Mouse (Mus musculus): ENCODE data around the gene Gm21973.

Gm21973 gene

DNA sequence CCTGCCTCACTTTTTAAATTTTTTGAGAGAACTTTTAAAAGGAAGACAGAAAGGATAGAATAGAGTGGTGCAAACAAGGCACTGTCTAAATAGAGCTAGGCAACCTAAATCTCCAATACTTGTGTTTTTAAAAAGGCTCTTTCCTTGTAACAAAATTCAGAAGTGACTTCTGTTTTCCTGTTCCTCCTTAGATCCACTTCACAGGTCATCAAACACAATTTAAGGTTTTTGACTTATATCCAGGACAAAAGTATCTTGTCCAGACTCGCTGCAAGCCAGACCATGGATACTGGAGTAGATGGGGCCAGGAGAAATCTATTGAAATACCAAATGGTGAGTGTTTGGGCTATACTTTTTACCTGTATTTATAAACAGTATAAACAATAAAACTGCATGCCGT lies at the start of gene Gm21973:
Gene Gm21973, plus strand, starts transcription at position 301 of the 400 bp plus-strand sequence.
- no peak for DNase-seq

DNA sequence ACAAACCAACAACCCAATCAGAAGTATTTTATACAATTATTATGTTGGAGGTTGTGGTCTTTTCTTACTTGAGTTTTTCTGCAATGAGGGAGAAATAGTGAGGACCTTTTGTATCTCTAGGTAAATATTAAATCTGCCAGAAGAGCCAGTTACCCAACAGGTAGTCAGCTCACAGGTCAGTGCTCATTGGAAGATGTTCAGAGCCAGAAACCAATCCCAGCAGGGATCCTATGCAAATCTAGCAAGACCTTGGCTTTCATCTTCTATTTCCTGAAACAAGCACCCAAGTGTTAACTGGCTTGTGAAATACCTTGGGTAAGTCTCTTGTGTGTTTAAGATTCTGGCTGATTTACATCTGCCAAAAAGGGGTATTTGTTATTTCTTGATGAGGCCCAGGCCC lies 48.8 kb upstream of the Gm21973 start:
- no peak for DNase-seq

DNA sequence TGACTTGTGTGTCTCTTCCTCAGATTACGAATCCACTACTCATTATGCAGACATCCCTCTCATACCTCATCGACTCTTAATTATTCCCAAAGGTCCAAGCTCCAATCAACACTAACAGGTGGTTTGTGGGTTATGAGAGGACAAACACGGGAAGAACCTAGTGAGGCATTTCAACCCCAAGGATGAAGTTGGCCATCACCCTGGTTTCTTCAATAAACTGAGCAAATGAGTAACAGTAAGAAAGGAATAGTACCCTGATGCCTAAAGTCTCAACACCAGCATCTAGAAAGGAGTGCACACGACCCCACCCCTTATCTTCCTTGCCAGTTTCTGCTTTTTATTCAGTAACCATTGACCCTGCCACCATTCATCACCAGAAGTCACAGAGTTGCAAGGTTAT lies 47.7 kb upstream of the Gm21973 start:
- no peak for DNase-seq

DNA sequence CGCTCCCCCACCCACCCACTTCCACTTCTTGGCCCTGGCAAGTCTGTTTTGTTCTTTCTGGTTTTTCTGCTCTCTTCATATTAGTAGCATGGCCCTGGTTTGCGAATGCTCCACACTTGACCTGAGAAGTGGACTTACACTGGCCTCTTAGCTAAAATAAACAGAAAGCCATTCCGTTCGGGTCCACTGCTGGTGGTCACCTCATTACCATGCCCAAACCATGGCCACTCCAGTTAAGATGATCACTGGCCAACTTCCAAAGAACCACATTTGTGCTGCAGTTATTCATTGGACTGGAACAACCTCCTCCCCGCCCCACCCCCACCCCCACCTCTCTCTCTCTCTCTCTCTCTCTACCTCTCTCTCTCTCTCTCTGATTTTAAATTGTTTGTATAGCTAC lies 43.6 kb upstream of the Gm21973 start:
- no peak for DNase-seq

GRCm38 (mm10) chr15:10283661-10284060 lies 41.5 kb upstream of the Gm21973 start:
- DNase-seq, result no peak

DNA sequence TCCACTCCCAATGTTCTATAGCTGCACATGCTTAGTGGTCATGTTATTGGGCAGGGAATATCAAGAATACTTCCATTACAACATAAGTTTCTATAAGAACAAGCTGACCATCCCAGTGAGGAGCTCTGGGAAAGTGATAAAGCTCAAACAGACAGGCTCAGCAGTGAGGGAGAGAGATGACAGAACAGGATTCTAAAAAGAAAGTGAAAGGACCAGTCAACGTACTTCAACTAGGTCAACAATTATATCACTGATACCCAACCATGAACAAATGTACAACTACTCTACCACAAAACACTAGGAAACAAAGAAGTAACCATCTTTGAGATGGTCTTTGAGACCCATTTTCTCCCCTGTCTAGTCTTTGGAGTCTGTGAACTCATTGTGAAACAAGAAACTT lies 28.6 kb upstream of the Gm21973 start:
- no peak for DNase-seq

DNA sequence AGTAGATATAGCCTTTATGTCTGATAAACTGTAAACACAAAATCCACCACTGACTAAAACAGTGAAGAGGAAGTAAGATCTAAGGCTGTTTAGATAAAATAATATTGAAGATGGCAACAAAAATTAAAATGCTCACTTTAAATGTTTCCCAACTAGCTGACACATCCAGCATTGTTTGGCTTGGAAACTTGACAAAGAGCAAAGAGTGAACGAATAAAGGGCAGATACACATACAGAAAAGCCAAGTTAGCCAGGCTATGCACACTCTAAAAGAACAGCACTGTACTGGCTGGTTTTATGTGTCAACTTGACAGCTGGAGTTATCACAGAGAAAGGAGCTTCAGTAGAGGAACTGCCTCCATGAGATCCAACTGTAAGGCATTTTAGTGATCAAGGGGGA lies 27.1 kb upstream of the Gm21973 start:
- no peak for DNase-seq

- no peak for DNase-seq
These were observed 25.7 kb upstream of the Gm21973 start for GRCm38 (mm10) chr15:10299467-10299866.

DNA sequence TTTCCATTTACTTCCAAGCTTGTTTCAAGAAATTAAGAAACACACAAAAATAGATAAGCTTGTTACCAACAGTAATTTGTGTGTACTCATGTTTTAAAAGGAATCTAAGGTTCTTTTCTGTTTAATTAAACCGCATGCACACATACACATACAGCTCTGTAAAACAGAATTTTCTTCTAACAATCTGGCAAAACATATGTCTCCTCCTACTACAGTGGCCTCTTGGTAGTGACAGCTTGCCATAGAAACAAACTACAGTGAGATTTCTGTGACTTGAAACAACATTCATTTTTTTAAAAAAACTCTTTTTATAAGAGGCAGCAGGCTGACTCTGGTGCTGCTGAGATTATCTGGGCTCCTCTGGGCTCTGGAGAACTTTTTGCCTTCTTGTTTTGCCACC lies 18.7 kb upstream of the Gm21973 start:
- DNase-seq, result no peak

DNA sequence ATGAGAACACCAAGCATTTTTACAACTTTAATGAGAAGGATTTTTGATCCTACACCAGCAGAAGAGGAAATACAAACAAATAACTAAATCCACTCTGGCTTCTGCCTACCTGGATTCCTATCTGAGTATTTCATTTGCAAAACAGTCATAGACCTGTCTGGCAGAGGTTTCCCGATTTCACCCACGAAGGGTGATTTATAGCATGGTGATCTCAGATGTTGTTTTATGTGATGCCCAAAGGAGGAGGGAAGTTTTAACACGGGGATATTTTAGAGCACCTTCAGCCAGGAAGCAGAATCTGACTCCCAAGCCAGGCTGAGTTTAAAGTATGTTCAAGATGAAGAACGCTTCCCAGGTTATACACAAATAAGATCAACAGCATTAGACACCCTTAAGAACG lies 13.4 kb upstream of the Gm21973 start:
- DNase-seq, result no peak

- peak; percentile 38 to 43 for DNase-seq
These were observed 11.4 kb upstream of the Gm21973 start for GRCm38 (mm10) chr15:10313522-10314455.

DNA sequence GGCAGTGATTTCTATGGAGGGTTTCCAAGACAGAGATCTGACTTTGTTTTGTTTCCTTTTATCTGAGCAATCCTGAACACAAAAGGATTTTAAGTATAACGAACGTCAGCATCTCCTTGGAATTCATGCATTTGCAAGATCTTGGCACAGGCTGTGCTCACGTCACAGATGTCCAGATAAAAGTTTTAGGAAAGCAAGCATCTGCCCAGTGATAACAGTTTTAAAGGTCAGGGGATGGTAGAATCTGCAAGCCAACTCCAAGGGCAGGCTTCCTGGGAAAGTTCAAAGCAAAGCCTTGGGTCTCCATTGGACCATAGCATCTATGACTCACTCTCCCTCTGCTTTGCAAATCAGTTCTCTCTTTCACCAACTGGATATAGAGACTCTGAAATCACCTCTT lies 5.4 kb downstream of the Gm21973 start:
- no peak for DNase-seq

GRCm38 (mm10) chr15:10332566-10332965 lies 7.4 kb downstream of the Gm21973 start:
- no peak for DNase-seq

- DNase-seq, result no peak
These were observed 13.4 kb downstream of the Gm21973 start for GRCm38 (mm10) chr15:10338606-10339005.

GRCm38 (mm10) chr15:10347044-10347443 lies 21.9 kb downstream of the Gm21973 start:
- DNase-seq, result peak; percentile 24 to 30

GRCm38 (mm10) chr15:10358039-10358948 lies 33.1 kb downstream of the Gm21973 start, which contains the start of gene Agxt2:
TSS of gene Agxt2 (plus strand) at chr15:10358532.
- no peak for DNase-seq

DNA sequence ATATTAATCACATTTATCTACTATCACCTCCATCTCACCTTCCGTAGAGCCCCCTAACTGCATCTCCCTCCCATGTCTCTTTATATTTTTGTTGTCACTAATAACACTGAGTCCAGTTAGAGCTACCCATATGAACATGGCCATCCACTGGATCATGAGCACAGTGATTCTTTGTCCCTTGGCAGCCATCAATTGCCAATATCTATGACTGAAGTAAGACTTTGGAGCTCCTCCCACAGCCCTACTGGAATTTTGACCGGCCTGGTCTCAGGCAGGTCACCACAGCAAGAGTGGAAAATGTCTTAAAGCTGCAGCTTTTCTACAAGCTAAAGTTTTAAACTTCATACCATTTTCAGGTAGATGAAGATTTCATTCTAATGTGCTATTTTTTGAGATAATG lies 41.2 kb downstream of the Gm21973 start:
- DNase-seq, result no peak

GRCm38 (mm10) chr15:10375404-10375803 lies 50.2 kb downstream of the Gm21973 start:
- DNase-seq, result no peak

GRCm38 (mm10) chr15:10378338-10378959 lies 53.3 kb downstream of the Gm21973 start:
- no peak for DNase-seq

DNA sequence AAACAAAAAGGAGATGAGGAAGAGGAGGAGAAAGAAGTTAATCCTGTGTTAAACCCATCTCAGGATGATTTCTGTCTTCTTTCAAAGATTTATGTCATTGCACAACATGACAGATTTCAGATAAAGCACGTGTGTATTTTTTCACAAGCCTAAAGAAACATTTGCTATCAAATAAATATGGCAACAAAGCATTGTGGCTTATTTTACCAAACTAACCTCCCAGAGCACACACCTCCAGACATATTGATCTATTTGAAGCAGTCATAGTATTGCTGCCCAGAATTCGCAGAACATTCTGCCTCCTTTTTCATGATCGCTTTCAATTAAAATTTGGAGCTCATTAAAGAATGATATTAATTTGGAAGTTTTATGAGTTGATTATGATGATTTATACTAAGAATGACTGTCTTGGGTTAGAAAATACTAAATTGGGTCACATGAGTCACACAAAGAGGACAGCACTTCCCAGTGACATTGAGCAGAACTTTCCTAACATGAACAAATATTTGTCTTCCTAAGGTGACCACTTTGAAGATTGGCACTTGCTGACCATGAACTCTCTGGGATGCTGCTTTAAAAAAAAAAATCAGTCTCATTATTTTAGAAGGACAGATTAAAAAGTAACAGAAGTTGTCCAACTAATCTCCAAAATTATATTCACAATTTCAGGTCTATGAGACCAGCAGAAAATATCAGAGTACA lies 54.7 kb downstream of the Gm21973 start:
- no peak for DNase-seq

GRCm38 (mm10) chr15:10387263-10387662 lies 62.1 kb downstream of the Gm21973 start:
- DNase-seq, result no peak

DNA sequence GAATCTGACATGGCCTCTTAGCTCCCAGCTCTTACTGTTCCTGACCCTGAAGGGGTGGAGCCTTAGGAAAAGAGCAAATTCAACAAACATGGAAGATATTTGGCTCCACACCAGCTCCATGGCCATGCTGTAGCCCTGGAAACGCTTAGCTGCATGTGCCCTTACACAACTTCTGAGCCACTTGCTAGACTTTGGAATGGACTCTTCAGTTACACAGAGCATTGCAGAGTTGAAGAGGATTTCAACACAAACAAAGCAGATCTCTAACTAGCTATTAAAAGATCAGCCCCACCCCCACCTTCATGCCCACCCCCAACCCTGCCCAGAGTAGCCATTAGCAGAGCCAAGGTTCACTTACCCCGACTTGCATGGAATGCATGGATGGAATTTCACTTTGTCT lies 74.6 kb downstream of the Gm21973 start:
- DNase-seq, result no peak

- DNase-seq, result no peak
These were observed 75.2 kb downstream of the Gm21973 start for GRCm38 (mm10) chr15:10400415-10400814.
